Mouse (Mus musculus) right cerebral cortex, postnatal 10 days (tissue): ENCODE measurements around the gene Cd1d1.

Source experiments
- DNase-seq, 2 experiments: peaks; one replicate each; pipeline ENCODE4 v3.0.0; 2021; ENCODE audit warnings: low spot score in 2 of 2

Cd1d1 gene

DNA sequence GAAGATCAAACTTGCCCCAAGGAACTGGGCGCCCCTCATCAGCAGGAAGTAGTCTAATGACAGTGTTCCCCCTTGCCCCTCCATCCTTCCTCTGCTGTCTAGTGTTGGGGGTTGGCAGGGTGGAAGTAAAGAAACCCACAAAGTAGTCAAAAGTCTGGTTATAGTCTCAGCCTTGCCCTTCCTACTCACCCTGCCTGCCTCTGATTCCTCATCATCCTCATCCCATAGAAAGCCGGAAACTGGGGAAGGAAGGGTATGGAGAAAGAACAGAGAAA, 37.9 kb downstream of the Cd1d1 start:
- no peak for DNase-seq

DNA sequence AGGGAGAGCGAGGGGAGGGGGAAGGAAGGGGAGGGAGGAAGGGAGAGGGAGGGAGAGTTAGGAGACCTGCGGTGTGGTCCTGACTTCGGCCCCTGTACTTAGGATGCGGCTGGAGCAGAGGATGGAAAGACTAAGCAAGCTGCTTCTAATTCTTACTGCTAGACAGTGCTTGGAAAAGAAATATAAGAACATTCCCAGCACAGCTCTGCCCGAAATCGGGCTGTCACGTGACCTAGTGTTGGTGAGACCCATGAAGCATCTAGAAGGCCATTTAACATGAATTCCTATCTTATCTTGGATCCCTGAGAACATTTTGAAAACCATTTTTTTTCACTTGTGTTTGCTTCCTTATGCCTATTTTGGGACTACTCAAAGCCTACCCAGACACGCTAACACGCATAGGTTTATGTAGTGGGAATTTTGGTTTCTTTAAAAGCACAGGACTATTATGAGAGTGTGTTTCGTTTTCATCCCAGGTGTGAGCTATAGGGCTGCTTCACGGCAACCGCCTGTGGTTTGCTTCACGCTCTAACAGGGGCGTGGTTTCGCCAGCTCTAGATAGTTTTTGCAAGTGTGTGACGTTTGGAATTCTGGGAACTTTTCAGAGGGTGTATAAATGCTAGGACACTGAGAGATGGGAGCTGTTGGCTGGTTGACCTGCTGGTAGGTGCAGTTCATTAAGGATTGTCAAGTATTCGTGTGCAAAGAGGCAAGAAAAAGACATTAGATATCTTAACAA, 38.4 kb downstream of the Cd1d1 start:
- no peak for DNase-seq

DNA sequence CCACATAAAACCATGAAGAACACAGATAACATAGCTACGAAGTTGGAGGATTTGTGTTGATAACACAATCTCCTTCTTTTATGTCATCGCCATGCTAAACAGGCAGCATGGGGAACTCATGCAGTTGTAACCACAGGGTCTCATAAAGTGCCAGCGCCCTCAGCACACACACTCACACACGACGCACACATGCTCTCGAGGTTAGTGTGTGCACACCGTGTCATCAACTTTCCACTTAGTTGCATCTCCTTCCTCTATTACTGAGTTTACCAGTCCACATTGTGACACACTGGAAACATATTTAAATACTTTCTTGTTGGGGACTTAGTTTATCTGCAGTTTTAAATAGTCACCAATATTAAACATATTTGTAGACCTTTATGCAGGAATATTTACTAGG, 40.2 kb downstream of the Cd1d1 start:
- no peak for DNase-seq

DNA sequence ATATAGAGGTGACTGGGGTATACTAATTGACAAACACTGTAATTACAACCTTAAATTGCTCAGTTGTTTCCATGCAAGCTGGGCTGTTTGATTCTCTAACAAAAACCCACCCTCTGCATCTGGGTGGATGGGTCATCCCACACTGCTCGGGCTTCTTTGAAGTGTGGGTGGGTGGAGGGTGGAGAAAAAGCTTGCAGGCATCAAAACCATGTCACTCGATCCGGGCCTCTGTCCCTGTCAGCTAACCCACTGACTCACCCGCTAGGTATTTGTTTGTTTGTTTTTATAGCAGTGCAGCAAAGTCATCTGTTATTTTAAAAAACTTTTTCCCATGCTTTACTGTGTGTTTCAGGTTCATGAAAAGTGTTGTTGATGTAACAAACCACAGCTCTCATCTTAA, 43.9 kb downstream of the Cd1d1 start:
- DNase-seq: no peak

DNA sequence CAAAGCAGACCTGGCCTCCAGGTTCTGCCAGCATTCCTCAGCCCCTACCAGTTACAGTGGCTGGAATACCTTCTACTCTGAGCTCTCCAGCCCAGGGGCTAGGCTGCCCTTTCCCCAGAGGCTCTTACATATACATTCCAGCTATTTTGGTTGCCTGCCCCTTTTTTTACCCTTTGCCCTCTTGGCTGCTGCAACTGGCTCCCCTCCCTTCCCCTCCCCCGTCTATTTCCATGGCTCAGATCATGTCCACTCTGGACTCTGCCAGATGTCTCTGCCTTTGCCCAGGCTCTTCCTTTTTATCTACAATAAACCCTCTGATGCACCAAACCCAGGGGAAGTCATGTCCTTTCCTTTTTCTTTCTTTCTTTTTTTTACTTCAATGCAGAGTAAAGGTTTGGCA, 44.7 kb downstream of the Cd1d1 start:
- DNase-seq: no peak

DNA sequence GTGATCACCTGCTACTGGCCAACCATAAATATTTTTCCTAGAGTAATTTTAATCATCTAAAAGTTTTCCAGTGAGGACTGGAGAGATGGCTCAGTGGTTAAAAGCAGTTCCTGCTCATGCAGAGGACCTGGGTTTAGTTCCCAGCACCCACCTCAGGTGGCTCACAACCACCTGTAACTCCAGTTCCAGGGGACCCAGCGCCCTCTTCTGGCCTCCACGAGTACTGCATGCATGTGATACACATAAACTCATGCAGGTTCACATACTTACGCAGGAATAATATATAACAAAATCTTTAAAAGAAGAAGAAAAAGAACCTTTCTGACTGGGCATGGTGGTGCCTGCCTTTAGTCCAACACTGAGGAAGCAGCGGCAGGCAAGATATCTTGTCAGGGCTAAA, 45.4 kb downstream of the Cd1d1 start:
- DNase-seq: no peak

DNA sequence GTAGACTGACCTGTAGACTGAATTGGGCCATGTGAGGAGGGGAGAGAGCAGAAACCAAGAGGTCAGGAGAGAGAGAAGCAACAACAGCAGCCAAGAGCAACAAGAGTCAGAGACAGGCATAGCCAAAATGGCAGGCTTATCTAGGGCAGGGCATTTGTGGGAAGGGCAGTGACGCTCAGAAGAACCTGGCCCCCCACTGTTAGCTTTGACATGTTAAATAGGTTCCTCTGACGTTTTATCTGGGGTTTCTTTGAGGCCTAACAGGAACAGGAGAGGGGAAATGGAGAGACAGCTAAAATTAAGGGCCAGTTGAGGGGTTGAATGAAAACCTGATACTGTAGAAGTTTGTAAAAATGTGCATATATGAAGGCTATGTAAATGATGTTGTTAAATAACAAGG, 48.6 kb downstream of the Cd1d1 start:
- no peak for DNase-seq
